Mouse (Mus musculus): ENCODE measurements around the gene Diablo. TPM values are rescaled to one million over a fixed set of nuclear protein-coding genes. Genes with fewer than 3 reads are reported as not detected.

Diablo gene
- polyA plus RNA-seq, 1 experiment: 64.2 TPM

DNA sequence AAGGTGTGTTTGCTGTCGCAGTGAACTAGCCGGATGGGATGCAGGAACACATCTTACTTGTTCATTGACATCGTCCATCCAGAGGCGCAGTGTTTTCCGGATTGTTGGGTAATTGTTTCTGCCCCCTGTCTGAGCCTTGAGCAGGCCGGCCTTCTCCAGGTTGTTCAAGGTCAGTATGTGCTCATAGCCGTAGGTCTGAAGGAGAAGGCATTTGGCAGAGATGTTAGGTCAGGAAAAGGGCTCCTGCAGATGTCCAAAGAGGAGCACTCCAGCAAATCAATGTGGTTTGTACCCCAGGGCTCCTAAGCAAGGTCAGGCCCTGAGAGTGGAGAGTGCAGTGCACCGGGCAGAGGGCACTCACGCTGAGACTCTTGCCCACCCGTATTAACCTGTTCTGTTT, 9.8 kb upstream of the Diablo start:
- no peaks in the 10 kb centered on the region; the same call in none of the 2 replicates for H3K36me3 ChIP-seq (ENCODE audit: control insufficient read depth, insufficient read depth, low read length)
- DNase-seq: no peak
- WGBS: 91% methylated on average over 10 of the region's 10 CpGs

DNA sequence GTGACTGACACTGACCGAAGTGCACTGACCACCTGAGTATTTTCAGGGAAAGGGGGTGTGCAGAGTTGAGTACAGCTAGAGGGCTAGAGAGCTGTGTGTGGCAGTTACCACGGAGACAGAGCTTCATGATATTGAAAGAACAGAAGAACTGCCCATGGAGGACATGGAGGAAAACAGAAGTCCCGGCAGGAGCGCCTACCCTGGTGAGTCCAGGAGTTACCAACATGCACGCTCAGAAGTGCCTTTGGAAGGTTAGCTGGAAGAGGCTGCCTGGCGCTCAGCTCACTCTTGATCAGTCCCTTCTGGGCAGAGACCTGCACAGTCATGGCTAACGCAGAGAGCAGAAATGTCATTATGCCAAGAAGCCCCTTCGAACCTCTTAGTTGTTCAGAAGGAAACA, 6.1 kb upstream of the Diablo start:
- H3K36me3 ChIP-seq (ENCODE audit: control insufficient read depth, insufficient read depth, low read length): no peaks in the 10 kb centered on the region; the same call in 1 of the 2 replicates
- WGBS: 89% methylated on average over 8 of the region's 8 CpGs
- no peaks in the 10 kb centered on the region for H3K27me3 ChIP-seq (replicated peaks; ENCODE audit: control insufficient read depth, insufficient read depth, low read length)
- TF ChIP-seq POLR2A (IDR thresholded peaks at IDR 0.05; ENCODE audit: low read depth, low read length) (no peak), CTCF (conservative IDR thresholded peaks at IDR 0.05; ENCODE audit: insufficient read depth, insufficient read length, low read depth, low read length) (no peak)
- H3K4me1 ChIP-seq (ENCODE audit: control insufficient read depth, insufficient read depth, low read length): no peaks in the 10 kb centered on the region
- no peak overlapping the region for H3K4me3 ChIP-seq (ENCODE audit: insufficient read depth, low read depth, low read length)
- no peak for DNase-seq
- no peak overlapping the region for H3K27ac ChIP-seq (ENCODE audit: insufficient read depth, low read depth, low read length)

More for the DNA sequence above, 9.8 kb upstream of the Diablo start:
- no peak overlapping the region for H3K4me3 ChIP-seq (ENCODE audit: insufficient read depth, low read depth, low read length)
- H3K27ac ChIP-seq (ENCODE audit: insufficient read depth, low read depth, low read length): no peak overlapping the region
- no peaks in the 10 kb centered on the region for H3K4me1 ChIP-seq (ENCODE audit: control insufficient read depth, insufficient read depth, low read length)
- no peaks in the 10 kb centered on the region for H3K27me3 ChIP-seq (replicated peaks; ENCODE audit: control insufficient read depth, insufficient read depth, low read length)
- TF ChIP-seq CTCF (conservative IDR thresholded peaks at IDR 0.05; ENCODE audit: insufficient read depth, insufficient read length, low read depth, low read length) (no peak), POLR2A (IDR thresholded peaks at IDR 0.05; ENCODE audit: low read depth, low read length) (no peak)

DNA sequence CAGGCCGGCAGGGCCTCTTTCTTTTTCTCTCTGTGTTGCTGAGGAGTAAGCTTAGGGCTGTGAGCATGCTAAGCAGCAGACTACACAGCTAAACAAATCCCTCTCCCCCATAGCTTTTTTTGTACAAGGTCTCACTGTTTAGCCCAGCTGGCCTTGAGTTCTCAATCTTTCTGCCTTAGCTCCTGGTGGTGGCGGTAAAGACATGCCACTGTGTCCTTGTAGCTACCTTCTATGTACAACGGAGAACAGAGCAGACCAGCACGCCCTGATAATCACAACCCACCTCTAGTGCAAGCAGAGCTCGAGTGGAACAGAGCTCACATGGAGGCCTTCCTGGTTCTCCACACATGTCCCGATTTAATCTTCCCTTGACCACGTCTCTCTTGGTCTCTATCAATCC, 4.7 kb upstream of the Diablo start:
- Histone ChIP-seq H3K27me3 (replicated peaks; ENCODE audit: control insufficient read depth, insufficient read depth, low read length) (no peaks in the 10 kb centered on the region), H3K36me3 (ENCODE audit: control insufficient read depth, insufficient read depth, low read length) (no peaks in the 10 kb centered on the region; the same call in 1 of the 2 replicates), H3K4me3 (ENCODE audit: insufficient read depth, low read depth, low read length) (no peak overlapping the region), H3K4me1 (ENCODE audit: control insufficient read depth, insufficient read depth, low read length) (no peaks in the 10 kb centered on the region), H3K27ac (ENCODE audit: insufficient read depth, low read depth, low read length) (no peak overlapping the region)
- TF ChIP-seq POLR2A (IDR thresholded peaks at IDR 0.05; ENCODE audit: low read depth, low read length): no peak
- TF ChIP-seq CTCF (conservative IDR thresholded peaks at IDR 0.05; ENCODE audit: insufficient read depth, insufficient read length, low read depth, low read length): no peak
- no peak for DNase-seq
- 74% methylated on average over 7 of the region's 7 CpGs for WGBS

DNA sequence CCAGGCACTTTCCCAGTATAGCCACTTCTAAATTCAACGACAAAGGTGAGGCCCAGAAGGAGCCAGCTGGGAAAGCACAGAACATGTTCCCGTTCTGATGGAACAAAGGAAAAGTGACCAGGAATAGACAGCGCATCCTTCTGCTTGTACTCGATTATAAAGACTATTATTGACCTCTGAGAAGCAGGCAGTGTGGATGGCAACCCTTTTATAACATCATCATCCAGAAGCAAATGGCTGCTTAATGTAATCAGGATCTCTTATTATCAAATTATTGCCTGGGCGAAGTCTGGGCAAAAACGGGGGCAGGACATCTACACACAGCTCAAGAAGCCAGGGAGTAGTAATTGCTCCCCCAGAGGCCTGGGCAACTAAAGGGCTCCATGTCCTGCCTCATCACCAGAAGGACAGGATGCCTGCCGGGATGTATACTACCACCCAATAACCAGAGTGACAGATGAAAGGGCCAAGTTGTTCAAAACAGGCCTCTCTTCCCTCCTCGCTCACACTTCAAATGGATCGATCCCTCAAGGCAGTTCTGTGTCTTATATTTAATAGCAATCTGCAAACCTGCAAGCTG, 2.0 kb upstream of the Diablo start:
- DNase-seq: no peak
- no peak overlapping the region for H3K4me3 ChIP-seq (ENCODE audit: insufficient read depth, low read depth, low read length)
- H3K36me3 ChIP-seq (ENCODE audit: control insufficient read depth, insufficient read depth, low read length): no peaks in the 10 kb centered on the region; the same call in 1 of the 2 replicates
- H3K27ac ChIP-seq (ENCODE audit: insufficient read depth, low read depth, low read length): no peak overlapping the region
- H3K4me1 ChIP-seq (ENCODE audit: control insufficient read depth, insufficient read depth, low read length): no peaks in the 10 kb centered on the region
- WGBS: 93% methylated on average over 9 of the region's 9 CpGs
- H3K27me3 ChIP-seq (replicated peaks; ENCODE audit: control insufficient read depth, insufficient read depth, low read length): no peaks in the 10 kb centered on the region
- no peak for TF ChIP-seq CTCF (conservative IDR thresholded peaks at IDR 0.05; ENCODE audit: insufficient read depth, insufficient read length, low read depth, low read length)
- TF ChIP-seq POLR2A (IDR thresholded peaks at IDR 0.05; ENCODE audit: low read depth, low read length): no peak

DNA sequence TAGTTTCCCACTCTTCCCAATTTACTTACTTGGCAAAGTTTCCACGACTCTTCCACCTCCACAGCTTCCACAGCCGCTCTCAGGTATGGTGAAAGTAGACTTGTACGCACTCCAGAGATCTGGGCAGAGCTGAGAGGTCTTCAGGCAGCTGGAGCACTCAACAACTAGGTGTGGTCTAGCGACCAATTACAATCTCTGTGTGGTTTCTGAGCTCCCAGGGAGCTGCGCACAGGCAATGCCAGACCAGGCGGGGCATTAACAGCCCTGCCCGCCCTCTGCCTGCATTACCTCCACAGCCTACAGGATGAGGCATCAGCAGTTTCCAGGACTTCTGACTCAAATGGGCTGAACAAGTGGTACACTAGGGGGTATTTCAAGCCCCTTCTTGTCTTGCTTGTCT, 1.3 kb upstream of the Diablo start, which contains the start of gene Gm49027:
Gene Gm49027 (minus strand): TSS at position 208 of the 400 bp plus-strand sequence.
- no peaks in the 10 kb centered on the region for H3K36me3 ChIP-seq (ENCODE audit: control insufficient read depth, insufficient read depth, low read length)
- no peak for DNase-seq
- TF ChIP-seq POLR2A (IDR thresholded peaks at IDR 0.05; ENCODE audit: low read depth, low read length): no peak
- TF ChIP-seq CTCF (conservative IDR thresholded peaks at IDR 0.05; ENCODE audit: insufficient read depth, insufficient read length, low read depth, low read length): no peak
- no peaks in the 10 kb centered on the region for H3K27me3 ChIP-seq (replicated peaks; ENCODE audit: control insufficient read depth, insufficient read depth, low read length)
- no peaks in the 10 kb centered on the region for H3K4me1 ChIP-seq (ENCODE audit: control insufficient read depth, insufficient read depth, low read length)
- WGBS: 92% methylated on average over 7 of the region's 7 CpGs
- H3K4me3 ChIP-seq (ENCODE audit: insufficient read depth, low read depth, low read length): peak within 1 kb of the TSS; percentile 86
- H3K27ac ChIP-seq (ENCODE audit: insufficient read depth, low read depth, low read length): no peak within 1 kb of the TSS

DNA sequence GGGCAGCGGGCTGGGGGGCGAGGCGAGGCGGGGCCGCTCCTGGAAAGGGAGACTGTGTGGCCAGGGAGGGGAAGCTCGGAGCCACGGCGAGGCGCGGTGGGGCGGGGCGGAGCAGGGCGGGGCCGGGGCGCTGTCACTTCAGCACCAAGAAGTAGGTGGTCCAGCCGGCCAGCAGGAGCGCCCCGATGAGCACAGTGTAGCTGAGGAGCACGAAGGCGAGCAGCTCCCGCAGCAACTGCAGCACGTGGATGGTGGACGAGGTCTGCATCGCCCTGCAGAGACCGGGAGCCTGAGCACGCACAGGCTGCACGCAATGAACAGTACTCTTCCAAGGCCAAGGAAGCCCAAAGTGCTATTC, 396 bp upstream of the Diablo start:
- DNase-seq: no peak
- H3K27ac ChIP-seq (ENCODE audit: insufficient read depth, low read depth, low read length): no peak overlapping the region
- no peak for TF ChIP-seq POLR2A (IDR thresholded peaks at IDR 0.05; ENCODE audit: low read depth, low read length)
- no peak for TF ChIP-seq CTCF (conservative IDR thresholded peaks at IDR 0.05; ENCODE audit: insufficient read depth, insufficient read length, low read depth, low read length)
- no peaks in the 10 kb centered on the region for H3K36me3 ChIP-seq (ENCODE audit: control insufficient read depth, insufficient read depth, low read length)
- peak overlapping the region; percentile 86 for H3K4me3 ChIP-seq (ENCODE audit: insufficient read depth, low read depth, low read length)
- H3K4me1 ChIP-seq (ENCODE audit: control insufficient read depth, insufficient read depth, low read length): no peaks in the 10 kb centered on the region
- WGBS: 2% methylated on average over 26 of the region's 27 CpGs
- H3K27me3 ChIP-seq (replicated peaks; ENCODE audit: control insufficient read depth, insufficient read depth, low read length): no peaks in the 10 kb centered on the region

DNA sequence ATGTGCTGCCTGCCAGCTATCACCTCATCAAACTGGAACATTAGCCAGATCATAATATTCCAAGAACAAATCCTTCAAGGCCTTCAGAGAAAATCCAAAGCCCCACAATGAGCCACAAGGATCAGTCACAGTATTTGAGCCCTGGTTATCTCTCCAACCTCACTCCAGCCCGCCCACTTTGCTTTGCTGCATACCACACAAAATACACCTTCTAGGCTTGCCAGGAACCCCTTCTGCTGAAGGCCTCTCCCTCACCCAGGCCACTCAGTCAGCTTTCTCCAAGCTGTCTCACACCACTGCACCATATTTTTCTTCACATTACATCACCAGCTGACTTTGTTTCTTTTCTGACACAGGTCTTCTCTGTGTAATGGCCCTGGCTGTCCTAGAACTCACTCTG, 1.8 kb downstream of the Diablo start:
- TF ChIP-seq POLR2A (IDR thresholded peaks at IDR 0.05; ENCODE audit: low read depth, low read length): no peak
- no peak for TF ChIP-seq CTCF (conservative IDR thresholded peaks at IDR 0.05; ENCODE audit: insufficient read depth, insufficient read length, low read depth, low read length)
- WGBS: 91% methylated on average over 1 of the region's 1 CpGs
- no peak for DNase-seq
- Histone ChIP-seq H3K27me3 (replicated peaks; ENCODE audit: control insufficient read depth, insufficient read depth, low read length) (no peaks in the 10 kb centered on the region), H3K4me3 (ENCODE audit: insufficient read depth, low read depth, low read length) (no peak overlapping the region), H3K36me3 (ENCODE audit: control insufficient read depth, insufficient read depth, low read length) (no peaks in the 10 kb centered on the region), H3K4me1 (ENCODE audit: control insufficient read depth, insufficient read depth, low read length) (no peaks in the 10 kb centered on the region), H3K27ac (ENCODE audit: insufficient read depth, low read depth, low read length) (no peak overlapping the region)

Measured in kidney, adult 2 months (tissue).